Mouse (Mus musculus) midbrain, embryonic 16.5 days (tissue): ENCODE results near the gene AC124502.3. TPM values are rescaled to one million over a fixed set of nuclear protein-coding genes. Genes with fewer than 3 reads are reported as not detected.

Source experiments
- ATAC-seq: fragments of 200-750 bp; cut with Nextera tagmentation; 2 replicates; pipeline ENCODE4 v1.8.0; 2017; ENCODE audit warnings: moderate TSS enrichment
- H3K27ac ChIP-seq: fragments of 300-500 bp; sonication (generic); 2 replicates; pipeline ENCODE4 v1.5.1; 2014; ENCODE audit warnings: mild to moderate bottlenecking, low read length, mixed read lengths
- H3K27me3 ChIP-seq: fragments of 300-500 bp; sonication (generic); 2 replicates; pipeline ENCODE4 v1.6.1; 2014; ENCODE audit warnings: low read depth, low read length, mixed read lengths; ENCODE audit not compliant: control insufficient read depth, insufficient read depth
- H3K36me3 ChIP-seq: fragments of 300-500 bp; sonication (generic); 2 replicates; pipeline ENCODE4 v1.6.1; 2014; ENCODE audit warnings: mild to moderate bottlenecking, low read length, moderate library complexity, mixed read lengths; ENCODE audit not compliant: control insufficient read depth, insufficient read depth
- H3K4me1 ChIP-seq: fragments of 300-500 bp; sonication (generic); 2 replicates; pipeline ENCODE4 v1.6.1; 2014; ENCODE audit warnings: mild to moderate bottlenecking, low read length, mixed read lengths; ENCODE audit not compliant: control insufficient read depth, insufficient read depth
- H3K4me2 ChIP-seq: fragments of 300-500 bp; sonication (generic); 2 replicates; pipeline ENCODE4 v1.6.1; 2014; ENCODE audit warnings: mild to moderate bottlenecking, low read length, mixed read lengths
- H3K4me3 ChIP-seq: fragments of 300-500 bp; sonication (generic); 2 replicates; pipeline ENCODE4 v1.5.1; 2014; ENCODE audit warnings: low read depth, mild to moderate bottlenecking, low read length, moderate library complexity, mixed read lengths
- H3K9ac ChIP-seq: fragments of 300-500 bp; sonication (generic); 2 replicates; pipeline ENCODE4 v1.6.1; 2014; ENCODE audit warnings: low read depth, low read length, mixed read lengths
- H3K9me3 ChIP-seq: fragments of 300-500 bp; sonication (generic); replicated peaks from 2 replicates; pipeline ENCODE4 v1.6.1; 2014; ENCODE audit warnings: mild to moderate bottlenecking, low read length, mixed read lengths; ENCODE audit not compliant: control insufficient read depth, poor library complexity, severe bottlenecking
- WGBS: fragments of 180-500 bp; shearing (Covaris S2); extraction: QIAGEN DNeasy Blood & Tissue Kit; methylation state at CpG from one replicate; pipeline ENCODE4 v1.1.7; 2014; 5-methylcytosine and 5-hydroxymethylcytosine counted together
- polyA plus RNA-seq: library from polyadenylated mRNA; unstranded; fragments of >200 nt; fragmentation: Nextera tagmentation; extraction: Ambion mirVana; gene quantifications from 2 replicates; pipeline ENCODE4 v1.2.1, GENCODE M21; 2015

AC124502.3 gene
- polyA plus RNA-seq, 1 experiment from 2014 or later = 2.9 TPM

DNA sequence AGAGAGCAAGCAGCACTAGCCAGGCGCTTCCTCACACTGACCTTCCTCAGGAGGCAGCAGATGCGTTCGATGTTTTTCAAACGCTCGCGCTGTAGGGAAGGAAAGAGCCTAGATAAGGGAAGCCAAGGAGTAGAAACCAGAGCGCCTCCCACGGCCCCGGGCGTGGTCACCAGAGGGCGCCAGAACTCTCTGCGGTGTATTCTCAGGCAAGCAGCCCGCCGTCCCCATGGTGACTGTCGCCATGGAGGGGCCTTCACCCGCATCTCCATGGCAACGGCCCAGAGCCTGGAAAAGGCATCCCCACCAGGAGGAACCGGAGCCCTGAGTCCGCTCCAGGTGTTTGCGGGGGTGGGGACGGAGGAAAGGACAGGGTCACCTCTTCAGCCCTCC is 55.5 kb downstream of the AC124502.3 start:
- peak overlapping the region; percentile 98 for H3K27ac ChIP-seq
- H3K36me3 ChIP-seq = peaks cover 19% of the 10 kb centered on the region
- H3K27me3 ChIP-seq = no peaks in the 10 kb centered on the region
- peaks cover 53% of the 10 kb centered on the region for H3K4me1 ChIP-seq
- H3K4me2 ChIP-seq = peak overlapping the region; percentile 88
- WGBS = under 1% methylated on average over 19 of the region's 21 CpGs
- peak overlapping the region; percentile 89 for H3K4me3 ChIP-seq
- H3K9ac ChIP-seq = peak overlapping the region; percentile 100
- H3K9me3 ChIP-seq = no peaks in the 10 kb centered on the region
- ATAC-seq = peak; percentile 61

DNA sequence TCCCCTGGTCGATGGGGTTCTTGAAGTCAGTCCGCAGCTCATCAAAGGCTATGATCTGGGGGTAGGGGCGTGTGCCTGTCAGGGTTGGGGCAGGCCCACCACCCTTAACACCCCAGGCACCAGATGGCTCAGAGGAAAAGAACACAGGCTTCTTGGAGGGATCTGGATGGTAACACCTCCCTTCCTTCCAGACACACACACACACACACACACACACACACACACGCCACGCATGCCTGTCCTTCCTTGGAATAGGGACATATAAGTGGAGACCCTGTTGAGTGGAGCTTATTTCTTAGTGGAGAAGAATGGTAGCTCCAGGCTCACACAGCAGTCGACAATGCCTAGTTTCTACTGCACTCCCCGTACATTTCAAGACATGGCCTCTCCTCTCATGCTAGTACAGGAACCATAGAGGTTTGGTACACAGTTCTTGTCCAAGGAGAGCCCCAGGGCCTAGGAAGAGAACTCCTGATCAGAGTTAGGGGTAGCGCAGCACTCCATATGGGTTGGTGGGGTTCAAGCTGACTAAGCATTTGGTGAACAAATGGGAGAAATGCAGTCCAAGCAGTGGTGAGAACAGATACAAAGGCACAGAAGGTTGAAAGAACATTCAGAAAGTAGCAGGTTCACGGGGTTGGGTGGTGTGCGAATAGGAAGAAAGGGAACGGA is 56.2 kb downstream of the AC124502.3 start:
- 25% methylated on average over 11 of the region's 11 CpGs for WGBS
- peaks cover 54% of the 10 kb centered on the region for H3K4me1 ChIP-seq
- no peak; the same call in 1 of the 2 replicates for ATAC-seq
- H3K9ac ChIP-seq = peak overlapping the region; percentile 100
- H3K4me3 ChIP-seq = peak overlapping the region; percentile 89
- no peaks in the 10 kb centered on the region for H3K9me3 ChIP-seq
- H3K36me3 ChIP-seq = peaks cover 22% of the 10 kb centered on the region
- no peaks in the 10 kb centered on the region for H3K27me3 ChIP-seq
- H3K27ac ChIP-seq = peak overlapping the region; percentile 98
- peak overlapping the region; percentile 88 for H3K4me2 ChIP-seq

DNA sequence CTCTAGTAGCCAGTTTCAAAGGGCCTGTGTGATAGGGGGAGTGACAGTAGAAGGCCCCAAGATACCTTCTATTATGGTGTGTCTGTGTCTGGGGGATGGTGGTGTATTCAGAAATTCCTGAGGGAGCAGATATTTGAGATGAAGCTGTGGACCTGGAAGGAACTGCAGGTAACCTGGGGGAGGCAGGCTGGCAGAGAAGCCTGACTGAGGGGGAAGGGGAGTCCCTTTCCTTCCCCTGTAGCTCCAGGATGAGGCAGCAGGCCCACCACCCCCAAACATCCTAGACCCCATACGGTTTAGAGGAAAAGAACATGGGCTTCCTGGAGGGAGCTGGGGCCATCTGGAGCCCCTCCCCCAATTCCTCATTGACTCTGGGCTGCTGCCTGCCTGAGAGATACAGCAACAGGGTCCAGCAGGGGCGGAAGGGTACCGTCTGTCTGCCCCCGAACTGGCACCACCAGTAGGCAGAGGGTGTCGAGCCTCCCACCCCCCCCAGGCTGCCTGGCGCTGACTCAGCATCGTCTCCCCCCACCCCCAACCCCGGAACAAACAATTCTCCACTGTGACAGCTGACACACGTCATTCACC is 57.3 kb downstream of the AC124502.3 start:
- Histone ChIP-seq H3K27me3 (no peaks in the 10 kb centered on the region), H3K4me1 (peaks cover 55% of the 10 kb centered on the region), H3K4me3 (peak overlapping the region; percentile 89), H3K9ac (peak overlapping the region; percentile 100), H3K27ac (peak overlapping the region; percentile 98), H3K4me2 (peak overlapping the region; percentile 88), H3K36me3 (peaks cover 31% of the 10 kb centered on the region), H3K9me3 (no peaks in the 10 kb centered on the region)
- 4% methylated on average over 9 of the region's 9 CpGs for WGBS
- ATAC-seq = no peak

DNA sequence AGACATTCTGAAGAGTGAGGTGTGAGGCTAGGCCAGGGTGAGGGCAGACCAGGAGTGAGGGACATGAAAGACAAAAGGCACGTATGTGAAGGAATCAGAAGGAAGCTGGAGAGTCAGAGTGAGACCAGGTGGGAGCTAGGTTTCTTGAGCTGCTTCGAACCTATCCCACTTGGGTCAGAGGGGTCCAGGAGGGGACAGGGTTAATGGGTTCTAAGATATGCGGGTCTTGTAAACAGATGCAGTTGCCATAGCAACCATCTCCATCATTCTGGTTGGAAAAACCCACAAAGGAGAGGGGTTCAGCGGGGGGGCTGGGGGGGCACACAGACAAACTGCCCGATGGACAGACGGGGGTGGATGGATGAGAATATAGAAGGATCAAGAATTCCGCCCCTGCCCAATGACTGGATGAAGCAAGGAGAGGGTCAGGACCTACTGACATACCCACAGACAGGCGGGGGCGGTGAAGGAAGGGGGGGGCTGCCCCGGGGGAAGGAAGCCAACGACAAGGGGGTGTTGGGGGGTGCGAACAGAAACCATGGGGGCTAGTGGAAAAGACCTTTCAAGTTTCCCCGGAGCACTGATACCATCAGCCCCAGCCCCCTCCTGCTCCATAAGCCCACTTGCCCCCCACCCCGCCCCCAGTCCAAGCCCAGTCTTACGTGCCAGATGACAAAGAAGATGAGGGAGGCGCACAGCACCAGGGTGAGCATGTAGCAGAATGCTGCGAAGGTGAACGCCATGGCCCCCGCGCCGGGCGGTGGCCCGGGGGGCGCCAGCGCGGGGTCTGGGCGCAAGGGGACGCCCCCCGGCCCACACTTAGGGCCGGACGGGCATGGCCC is 59.1 kb downstream of the AC124502.3 start:
- ATAC-seq = peak; percentile 22
- H3K4me1 ChIP-seq = peaks cover 55% of the 10 kb centered on the region
- H3K9me3 ChIP-seq = no peaks in the 10 kb centered on the region
- peak overlapping the region; percentile 100 for H3K9ac ChIP-seq
- H3K4me3 ChIP-seq = peak overlapping the region; percentile 89
- peak overlapping the region; percentile 98 for H3K27ac ChIP-seq
- peaks cover 25% of the 10 kb centered on the region for H3K36me3 ChIP-seq
- H3K27me3 ChIP-seq = no peaks in the 10 kb centered on the region
- H3K4me2 ChIP-seq = peak overlapping the region; percentile 88
- under 1% methylated on average over 26 of the region's 31 CpGs for WGBS

DNA sequence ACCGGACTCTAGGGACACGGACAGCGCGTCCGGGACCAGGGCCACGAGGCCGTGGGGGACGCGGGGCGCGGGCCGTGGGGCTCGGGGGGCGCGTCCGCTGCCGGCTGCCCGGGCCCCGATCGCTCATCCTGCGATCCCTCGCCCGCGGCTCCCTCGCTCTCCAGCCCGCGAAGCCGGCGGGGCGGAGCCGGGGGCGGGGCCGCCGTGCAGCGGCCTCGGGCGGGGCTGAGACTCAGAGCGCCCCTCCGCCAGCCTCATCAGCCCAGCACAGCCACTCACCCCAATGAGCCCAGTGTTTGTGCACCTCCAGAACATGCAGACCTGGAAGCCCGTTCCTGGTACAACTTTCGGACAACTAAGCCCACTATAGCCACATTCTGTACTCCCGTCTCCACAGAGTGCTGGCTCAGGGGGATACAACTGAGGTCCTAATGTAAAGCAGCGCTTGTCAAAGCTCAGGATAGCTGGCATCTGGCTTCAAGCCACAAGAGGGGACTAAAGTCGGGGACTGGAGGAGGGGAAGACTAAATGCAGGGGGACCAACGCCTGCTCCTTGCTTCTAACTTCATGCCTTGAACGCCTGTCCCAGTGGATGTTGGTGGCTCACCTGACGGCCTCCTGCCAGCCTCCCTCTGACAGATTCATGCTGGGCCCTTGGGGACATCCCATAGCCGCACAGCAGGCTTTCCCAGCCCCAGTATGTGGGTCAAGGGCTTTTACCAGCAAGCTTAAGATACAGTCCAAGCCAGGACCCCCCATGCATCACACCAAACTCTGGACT is 59.9 kb downstream of the AC124502.3 start, which contains the start of gene Cnih2:
Cnih2 (minus strand) TSS at position 159 of the 781 bp plus-strand sequence.
- Histone ChIP-seq H3K27me3 (no peaks in the 10 kb centered on the region), H3K4me2 (peak within 1 kb of the TSS; percentile 88), H3K4me3 (peak within 1 kb of the TSS; percentile 89), H3K9ac (peak within 1 kb of the TSS; percentile 100), H3K9me3 (no peaks in the 10 kb centered on the region), H3K27ac (peak within 1 kb of the TSS; percentile 98), H3K4me1 (peaks cover 53% of the 10 kb centered on the region), H3K36me3 (peaks cover 22% of the 10 kb centered on the region)
- WGBS = 3% methylated on average over 38 of the region's 48 CpGs
- peak; percentile 73 for ATAC-seq

Other genes starting within 250 kb of the AC124502.3 start
- 78.8 and 87.2 TPM in 2 replicates for gene Rbm4, start 245.0 kb upstream of the AC124502.3 start, polyA plus RNA-seq
- 19.0 and 21.2 TPM in 2 replicates for gene Gm21992, start 227.3 kb upstream of the AC124502.3 start, polyA plus RNA-seq
- 60.3 and 67.8 TPM in 2 replicates for gene Rbm14, start 227.3 kb upstream of the AC124502.3 start, polyA plus RNA-seq
- gene Ccs, start 199.6 kb upstream of the AC124502.3 start, polyA plus RNA-seq = 33.3 and 42.5 TPM in 2 replicates
- 0.77 and 0.99 TPM in 2 replicates for gene Ccdc87, start 199.5 kb upstream of the AC124502.3 start, polyA plus RNA-seq
- 85.8 and 87.4 TPM in 2 replicates for gene Ctsf, start 183.8 kb upstream of the AC124502.3 start, polyA plus RNA-seq
- gene Actn3, start 161.0 kb upstream of the AC124502.3 start, polyA plus RNA-seq = 1.9 and 2.4 TPM in 2 replicates
- 22.7 and 26.1 TPM in 2 replicates for gene Zdhhc24, start 160.2 kb upstream of the AC124502.3 start, polyA plus RNA-seq
- gene Bbs1, start 132.3 kb upstream of the AC124502.3 start, polyA plus RNA-seq = 9.6 and 9.7 TPM in 2 replicates
- gene Dpp3, start 110.6 kb upstream of the AC124502.3 start, polyA plus RNA-seq = 108 and 109 TPM in 2 replicates
- 11.3 and 17.0 TPM in 2 replicates for gene Peli3, start 95.8 kb upstream of the AC124502.3 start, polyA plus RNA-seq
- gene Mrpl11, start 76.7 kb upstream of the AC124502.3 start, polyA plus RNA-seq = 101 and 107 TPM in 2 replicates
- gene Npas4, start 48.6 kb upstream of the AC124502.3 start, polyA plus RNA-seq = 0.58 and 0.82 TPM in 2 replicates
- 12.1 and 16.0 TPM in 2 replicates for gene Slc29a2, start 15.0 kb upstream of the AC124502.3 start, polyA plus RNA-seq
- 82.9 and 102 TPM in 2 replicates for gene B4gat1, start 65 bp upstream of the AC124502.3 start, polyA plus RNA-seq
- gene Brms1, start 2.5 kb downstream of the AC124502.3 start, polyA plus RNA-seq = 26.8 and 36.2 TPM in 2 replicates
- gene Rin1, start 11.6 kb downstream of the AC124502.3 start, polyA plus RNA-seq = 1.5 and 1.8 TPM in 2 replicates
- gene Cd248, start 29.2 kb downstream of the AC124502.3 start, polyA plus RNA-seq = 16.0 and 16.5 TPM in 2 replicates
- gene Tmem151a, start 46.6 kb downstream of the AC124502.3 start, polyA plus RNA-seq = 22.7 and 31.9 TPM in 2 replicates
- gene Yif1a, start 49.6 kb downstream of the AC124502.3 start, polyA plus RNA-seq = 39.8 and 46.6 TPM in 2 replicates
- 430 and 432 TPM in 2 replicates for gene Cnih2, start 59.6 kb downstream of the AC124502.3 start, polyA plus RNA-seq
- 201 and 206 TPM in 2 replicates for gene Rab1b, start 68.2 kb downstream of the AC124502.3 start, polyA plus RNA-seq
- gene Klc2, start 79.7 kb downstream of the AC124502.3 start, polyA plus RNA-seq = 71.4 and 76.5 TPM in 2 replicates
- gene Pacs1, start 234.2 kb downstream of the AC124502.3 start, polyA plus RNA-seq = 50.7 and 52.2 TPM in 2 replicates